Mouse (Mus musculus): ENCODE data around the gene Tbc1d32.

- TF ChIP-seq CTCF (IDR thresholded peaks at IDR 0.05 in 2 of 3, conservative IDR thresholded peaks at IDR 0.05 in 1 of 3; ENCODE audit: control insufficient read depth in 1 of 3, insufficient read depth in 1 of 3, low read depth in 2 of 3, low read length in 3 of 3, poor library complexity in 1 of 3, severe bottlenecking in 1 of 3) (no peak), MAFK (IDR thresholded peaks at IDR 0.05; ENCODE audit: borderline replicate concordance, low read depth, low read length) (no peak), POLR2A (IDR thresholded peaks at IDR 0.05; ENCODE audit: control insufficient read depth in 1 of 2, insufficient read depth in 1 of 2, low read depth in 1 of 2, low read length in 2 of 2, poor library complexity in 1 of 2) (no peak), RAD21 (IDR thresholded peaks at IDR 0.05; ENCODE audit: low read depth, low read length) (no peak), NELFE (IDR thresholded peaks at IDR 0.05; ENCODE audit: low read depth, low read length) (no peak), BHLHE40 (IDR thresholded peaks at IDR 0.05; ENCODE audit: borderline replicate concordance, low read depth, low read length) (no peak), MAZ (IDR thresholded peaks at IDR 0.05; ENCODE audit: low read depth, low read length) (no peak)
Observed at GRCm38 (mm10) chr10:56194310-56194709, 34.2 kb downstream of the Tbc1d32 start.

Data from MEL (cell line).